Mouse (Mus musculus) hindbrain, embryonic 11.5 days (tissue): ENCODE results near the gene Ggact. TPM values are rescaled to one million over a fixed set of nuclear protein-coding genes. Genes with fewer than 3 reads are reported as not detected.
A peak's percentile ranks its signal among the peaks of the same experiment; 100 is the strongest.

Experiments
- ATAC-seq: fragments of 200-750 bp; cut with Nextera tagmentation; 2 replicates; pipeline ENCODE4 v1.8.0; 2017; ENCODE audit warnings: mild to moderate bottlenecking, moderate TSS enrichment, moderate library complexity; ENCODE audit not compliant: low FRiP score
- DNase-seq: peaks from one replicate; pipeline ENCODE4 v3.0.0-alpha.2; 2015; ENCODE audit warnings: low spot score
- H3K27ac ChIP-seq: fragments of 300-500 bp; sonication (generic); 2 replicates; pipeline ENCODE4 v1.5.1; 2014; ENCODE audit warnings: mild to moderate bottlenecking, low read depth, low read length
- H3K27me3 ChIP-seq: fragments of 300-500 bp; sonication (generic); 2 replicates; pipeline ENCODE4 v1.6.1; 2014; ENCODE audit warnings: mild to moderate bottlenecking, low read length, moderate library complexity, mixed read lengths; ENCODE audit not compliant: control insufficient read depth, insufficient read depth
- H3K36me3 ChIP-seq: fragments of 300-500 bp; sonication (generic); 2 replicates; pipeline ENCODE4 v1.6.1; 2014; ENCODE audit warnings: mild to moderate bottlenecking, low read length, moderate library complexity, mixed read lengths; ENCODE audit not compliant: control insufficient read depth, insufficient read depth
- H3K4me1 ChIP-seq: fragments of 300-500 bp; sonication (generic); replicated peaks from 2 replicates; pipeline ENCODE4 v1.6.1; 2014; ENCODE audit warnings: low read length, mixed read lengths; ENCODE audit not compliant: control insufficient read depth, insufficient read depth
- H3K4me2 ChIP-seq: fragments of 300-500 bp; sonication (generic); replicated peaks from 2 replicates; pipeline ENCODE4 v1.6.1; 2014; ENCODE audit warnings: mild to moderate bottlenecking, low read depth, low read length
- H3K4me3 ChIP-seq: fragments of 300-500 bp; sonication (generic); 2 replicates; pipeline ENCODE4 v1.5.1; 2014; ENCODE audit warnings: low read depth, low read length
- H3K9ac ChIP-seq: fragments of 300-500 bp; sonication (generic); 2 replicates; pipeline ENCODE4 v1.6.1; 2014; ENCODE audit warnings: low read depth, low read length
- H3K9me3 ChIP-seq: fragments of 300-500 bp; sonication (generic); 2 replicates; pipeline ENCODE4 v1.6.1; 2016; ENCODE audit warnings: low read length; ENCODE audit not compliant: control insufficient read depth
- WGBS: fragments of 180-500 bp; shearing (Covaris S2); extraction: QIAGEN DNeasy Blood & Tissue Kit; methylation state at CpG from one replicate; pipeline ENCODE4 v1.1.7; 2014; 5-methylcytosine and 5-hydroxymethylcytosine counted together
- polyA plus RNA-seq: library from polyadenylated mRNA; unstranded; fragments of >200 nt; fragmentation: Nextera tagmentation; extraction: Ambion mirVana; gene quantifications from 2 replicates; pipeline ENCODE4 v1.2.1, GENCODE M21; 2014

The Ggact gene
- polyA plus RNA-seq, 1 experiment from 2014 or later, result 5.1 TPM

GRCm38 (mm10) chr14:122834753-122835152 is 78.8 kb downstream of the Ggact start:
- no peaks in the 10 kb centered on the region for H3K36me3 ChIP-seq
- no peak for DNase-seq
- 90% methylated on average over 1 of the region's 1 CpGs for WGBS
- H3K4me3 ChIP-seq, result no peak overlapping the region
- H3K4me2 ChIP-seq, result no peak overlapping the region
- H3K4me1 ChIP-seq, result no peaks in the 10 kb centered on the region
- no peak overlapping the region for H3K27ac ChIP-seq
- H3K27me3 ChIP-seq, result no peaks in the 10 kb centered on the region
- peak; percentile 43; the same call in 1 of the 2 replicates for ATAC-seq
- H3K9me3 ChIP-seq, result no peaks in the 10 kb centered on the region
- no peak overlapping the region for H3K9ac ChIP-seq

GRCm38 (mm10) chr14:122833666-122834065 is 79.9 kb downstream of the Ggact start:
- DNase-seq (no peak), ATAC-seq (no peak)
- Histone ChIP-seq H3K36me3 (no peaks in the 10 kb centered on the region), H3K9ac (no peak overlapping the region), H3K27ac (no peak overlapping the region), H3K4me3 (no peak overlapping the region), H3K4me1 (no peaks in the 10 kb centered on the region), H3K9me3 (no peaks in the 10 kb centered on the region), H3K27me3 (no peaks in the 10 kb centered on the region), H3K4me2 (no peak overlapping the region)
- WGBS, result 90% methylated on average over 3 of the region's 3 CpGs

DNA sequence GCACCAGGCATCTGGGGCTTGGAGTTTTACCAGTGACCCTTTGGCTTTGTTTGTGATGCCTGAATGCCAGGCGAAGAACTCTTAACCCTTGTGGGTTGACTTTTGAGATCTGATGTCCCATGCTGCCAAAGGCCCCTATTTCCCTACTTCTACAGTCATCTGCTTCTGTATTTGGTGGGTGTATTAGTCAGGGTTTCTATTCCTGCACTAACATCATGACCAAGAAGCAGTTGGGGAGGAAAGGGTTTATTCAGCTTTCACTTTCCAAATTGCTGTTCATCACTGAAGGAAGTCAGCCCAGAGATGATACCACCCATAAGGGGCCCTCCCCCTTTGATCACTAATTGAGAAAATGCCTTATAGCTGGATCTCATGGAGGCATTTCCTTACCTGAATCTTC is 83.1 kb downstream of the Ggact start:
- DNase-seq, result no peak
- H3K27ac ChIP-seq, result no peak overlapping the region
- no peaks in the 10 kb centered on the region for H3K36me3 ChIP-seq
- ATAC-seq, result no peak
- no peak overlapping the region for H3K4me3 ChIP-seq
- H3K27me3 ChIP-seq, result no peaks in the 10 kb centered on the region
- H3K4me2 ChIP-seq, result no peak overlapping the region
- H3K4me1 ChIP-seq, result no peaks in the 10 kb centered on the region
- no peaks in the 10 kb centered on the region for H3K9me3 ChIP-seq
- no peak overlapping the region for H3K9ac ChIP-seq
- WGBS, result 79% methylated on average over 1 of the region's 1 CpGs

- no peaks in the 10 kb centered on the region for H3K4me1 ChIP-seq
- ATAC-seq, result no peak
- H3K9ac ChIP-seq, result no peak overlapping the region
- no peak overlapping the region for H3K27ac ChIP-seq
- DNase-seq, result no peak
- WGBS, result 93% methylated on average over 2 of the region's 2 CpGs
- H3K4me3 ChIP-seq, result no peak overlapping the region
- no peaks in the 10 kb centered on the region for H3K36me3 ChIP-seq
- H3K27me3 ChIP-seq, result no peaks in the 10 kb centered on the region
- no peak overlapping the region for H3K4me2 ChIP-seq
- H3K9me3 ChIP-seq, result no peaks in the 10 kb centered on the region
These were observed 88.1 kb downstream of the Ggact start for GRCm38 (mm10) chr14:122825464-122825863.

DNA sequence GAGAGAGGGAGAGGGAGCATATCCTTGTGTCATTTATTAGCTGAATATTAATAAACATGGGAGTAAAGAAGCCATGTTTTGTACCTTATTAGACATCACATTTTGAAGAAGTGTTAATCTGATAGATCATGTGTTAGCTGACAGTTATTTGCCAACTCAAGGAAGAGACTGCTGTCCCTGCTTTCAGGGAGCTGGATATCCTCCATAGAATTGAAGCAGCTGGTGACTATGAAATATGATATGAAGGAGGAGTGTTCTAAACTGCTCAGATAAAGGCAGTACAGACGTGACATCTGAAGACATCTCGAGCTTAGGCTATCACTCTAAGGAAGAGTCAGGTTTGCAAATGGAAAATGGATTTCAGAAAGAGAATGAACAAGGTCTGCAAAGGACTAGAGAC is 89.8 kb downstream of the Ggact start:
- Histone ChIP-seq H3K27me3 (no peaks in the 10 kb centered on the region), H3K9me3 (no peaks in the 10 kb centered on the region), H3K4me3 (no peak overlapping the region), H3K9ac (no peak overlapping the region), H3K4me1 (no peaks in the 10 kb centered on the region), H3K27ac (no peak overlapping the region), H3K4me2 (no peak overlapping the region), H3K36me3 (no peaks in the 10 kb centered on the region)
- ATAC-seq (no peak), DNase-seq (no peak)
- WGBS, result 69% methylated on average over 2 of the region's 2 CpGs

GRCm38 (mm10) chr14:122821002-122821401 is 92.6 kb downstream of the Ggact start:
- H3K27ac ChIP-seq, result no peak overlapping the region
- H3K4me3 ChIP-seq, result no peak overlapping the region
- H3K27me3 ChIP-seq, result no peaks in the 10 kb centered on the region
- ATAC-seq (no peak), DNase-seq (no peak)
- H3K4me1 ChIP-seq, result no peaks in the 10 kb centered on the region
- no peaks in the 10 kb centered on the region for H3K9me3 ChIP-seq
- WGBS, result 87% methylated on average over 3 of the region's 3 CpGs
- no peak overlapping the region for H3K9ac ChIP-seq
- no peaks in the 10 kb centered on the region for H3K36me3 ChIP-seq
- no peak overlapping the region for H3K4me2 ChIP-seq

DNA sequence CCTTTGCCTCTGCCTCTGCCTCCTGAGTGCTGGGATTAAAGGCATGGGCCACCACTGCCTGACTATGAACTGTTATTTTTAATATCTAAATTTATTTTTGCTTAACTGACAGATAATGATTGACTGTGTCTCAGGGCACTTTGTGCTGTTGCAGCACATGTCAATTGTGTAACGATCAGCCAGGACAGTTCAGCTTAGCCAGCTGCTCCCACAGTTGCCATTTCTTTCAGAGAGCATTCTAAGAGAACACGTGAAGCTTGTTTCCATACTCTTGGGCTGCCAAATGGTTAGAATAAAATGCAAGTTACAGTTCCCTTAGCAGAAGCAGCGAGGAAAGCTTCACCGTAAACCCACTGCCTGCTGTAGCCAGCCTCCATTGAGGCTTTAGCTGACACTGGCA is 113.3 kb downstream of the Ggact start:
- Histone ChIP-seq H3K9me3 (no peaks in the 10 kb centered on the region), H3K27me3 (no peaks in the 10 kb centered on the region), H3K4me1 (no peaks in the 10 kb centered on the region), H3K4me3 (no peak overlapping the region), H3K27ac (no peak overlapping the region), H3K9ac (no peak overlapping the region), H3K36me3 (no peaks in the 10 kb centered on the region), H3K4me2 (no peak overlapping the region)
- 85% methylated on average over 4 of the region's 4 CpGs for WGBS
- DNase-seq (no peak), ATAC-seq (no peak)

GRCm38 (mm10) chr14:122793368-122793767 is 120.2 kb downstream of the Ggact start:
- Histone ChIP-seq H3K9ac (no peak overlapping the region), H3K4me2 (no peak overlapping the region), H3K9me3 (no peaks in the 10 kb centered on the region), H3K27ac (no peak overlapping the region), H3K36me3 (no peaks in the 10 kb centered on the region), H3K27me3 (no peaks in the 10 kb centered on the region), H3K4me1 (no peaks in the 10 kb centered on the region), H3K4me3 (no peak overlapping the region)
- DNase-seq, result no peak
- 91% methylated on average over 4 of the region's 4 CpGs for WGBS
- no peak for ATAC-seq

DNA sequence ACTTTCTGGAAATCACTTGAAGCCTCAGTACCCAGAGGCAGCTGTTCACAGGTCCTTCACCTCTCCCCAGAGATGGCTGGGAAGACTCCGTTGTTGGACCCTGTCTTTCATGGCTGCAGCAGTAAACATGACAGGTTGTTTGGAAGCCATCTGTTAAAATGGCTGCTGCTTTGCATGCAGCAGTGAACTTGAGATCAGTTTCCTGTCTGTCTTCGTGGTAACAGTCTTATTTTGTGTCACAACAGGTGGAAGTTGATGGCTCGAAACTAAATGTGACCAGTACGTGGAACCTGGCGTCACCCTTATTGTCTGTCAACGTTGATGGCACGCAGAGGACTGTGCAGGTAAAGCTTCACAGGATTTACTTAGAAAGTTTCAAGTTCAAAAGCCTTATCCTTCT is 123.4 kb downstream of the Ggact start:
- no peak for ATAC-seq
- H3K4me1 ChIP-seq, result no peaks in the 10 kb centered on the region
- H3K4me2 ChIP-seq, result no peak overlapping the region
- no peaks in the 10 kb centered on the region for H3K9me3 ChIP-seq
- WGBS, result 86% methylated on average over 7 of the region's 7 CpGs
- no peak overlapping the region for H3K9ac ChIP-seq
- no peak overlapping the region for H3K4me3 ChIP-seq
- no peaks in the 10 kb centered on the region for H3K36me3 ChIP-seq
- no peak overlapping the region for H3K27ac ChIP-seq
- H3K27me3 ChIP-seq, result no peaks in the 10 kb centered on the region
- no peak for DNase-seq
